Mouse (Mus musculus) forebrain, embryonic 12.5 days (tissue): Measurements from ENCODE around the gene Schip1. TPM values are rescaled to one million over a fixed set of nuclear protein-coding genes. Genes with fewer than 3 reads are reported as not detected.

Experiments used
- ATAC-seq: fragments of 200-750 bp; cut with Nextera tagmentation; 2 replicates; pipeline ENCODE4 v1.8.0; 2017; ENCODE audit warnings: moderate TSS enrichment; ENCODE audit not compliant: low FRiP score
- H3K27ac ChIP-seq: fragments of 300-500 bp; sonication (generic); 2 replicates; pipeline ENCODE4 v1.5.1; 2016; ENCODE audit warnings: mild to moderate bottlenecking
- H3K27me3 ChIP-seq: fragments of 300-500 bp; sonication (generic); 2 replicates; pipeline ENCODE4 v1.6.1; 2016; ENCODE audit warnings: mild to moderate bottlenecking
- H3K36me3 ChIP-seq: fragments of 300-500 bp; sonication (generic); replicated peaks from 2 replicates; pipeline ENCODE4 v1.6.1; 2016; ENCODE audit warnings: mild to moderate bottlenecking
- H3K4me1 ChIP-seq: fragments of 300-500 bp; sonication (generic); 2 replicates; pipeline ENCODE4 v1.6.1; 2016
- H3K4me2 ChIP-seq: fragments of 300-500 bp; sonication (generic); 2 replicates; pipeline ENCODE4 v1.6.1; 2016; ENCODE audit warnings: mild to moderate bottlenecking, moderate library complexity
- H3K4me3 ChIP-seq: fragments of 300-500 bp; sonication (generic); replicated peaks from 2 replicates; pipeline ENCODE4 v1.5.1; 2016; ENCODE audit warnings: mild to moderate bottlenecking
- H3K9ac ChIP-seq: fragments of 300-500 bp; sonication (generic); 2 replicates; pipeline ENCODE4 v1.6.1; 2016; ENCODE audit warnings: mild to moderate bottlenecking
- H3K9me3 ChIP-seq: fragments of 300-500 bp; sonication (generic); 2 replicates; pipeline ENCODE4 v1.6.1; 2016
- WGBS: fragments of 180-500 bp; shearing (Covaris S2); methylation state at CpG from one replicate; pipeline ENCODE4 v1.1.7; 2016; 5-methylcytosine and 5-hydroxymethylcytosine counted together
- polyA plus RNA-seq: library from polyadenylated mRNA; unstranded; fragments of >200 nt; fragmentation: Nextera tagmentation; extraction: Ambion mirVana; gene quantifications from 2 replicates; pipeline ENCODE4 v1.2.1, GENCODE M21; 2016

Gene Schip1
- polyA plus RNA-seq, 1 experiment from 2014 or later, result 88.1 TPM

- no peak for ATAC-seq
- no peak overlapping the region for H3K4me3 ChIP-seq
- peaks cover 9% of the 10 kb centered on the region for H3K4me1 ChIP-seq
- no peaks in the 10 kb centered on the region for H3K27me3 ChIP-seq
- no peak overlapping the region for H3K9ac ChIP-seq
- 9% methylated on average over 7 of the region's 7 CpGs for WGBS
- no peak overlapping the region for H3K27ac ChIP-seq
- no peaks in the 10 kb centered on the region for H3K9me3 ChIP-seq
- no peak overlapping the region for H3K4me2 ChIP-seq
- no peaks in the 10 kb centered on the region for H3K36me3 ChIP-seq
These were observed 573.4 kb downstream of the Schip1 start for GRCm38 (mm10) chr3:68637960-68638359.

GRCm38 (mm10) chr3:68638703-68639102, 574.1 kb downstream of the Schip1 start:
- Histone ChIP-seq H3K36me3 (no peaks in the 10 kb centered on the region), H3K27me3 (no peaks in the 10 kb centered on the region), H3K9me3 (no peaks in the 10 kb centered on the region), H3K4me3 (no peak overlapping the region), H3K27ac (no peak overlapping the region), H3K4me1 (peaks cover 9% of the 10 kb centered on the region), H3K9ac (no peak overlapping the region), H3K4me2 (no peak overlapping the region)
- ATAC-seq, result no peak
- WGBS, result 69% methylated on average over 1 of the region's 1 CpGs

DNA sequence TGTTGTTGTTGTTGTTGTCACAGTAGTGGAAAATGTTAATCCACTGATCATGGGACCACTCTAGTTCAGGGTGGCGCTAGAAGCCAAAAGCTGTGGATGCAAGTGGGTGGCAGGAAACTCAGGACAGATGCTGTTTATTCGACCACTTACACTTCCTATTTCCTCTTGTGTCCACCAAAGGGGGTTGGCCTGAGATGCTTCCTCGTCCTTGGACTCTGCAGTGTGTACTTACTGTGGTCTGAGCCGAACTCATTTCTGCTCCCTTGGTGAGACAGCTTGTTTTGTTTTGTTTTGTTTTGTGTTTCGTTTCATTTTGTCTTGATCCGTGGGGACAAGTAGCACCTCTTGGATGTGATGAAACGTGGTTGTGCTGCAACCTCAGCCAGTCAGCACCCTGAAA, 578.3 kb downstream of the Schip1 start:
- Histone ChIP-seq H3K9me3 (no peaks in the 10 kb centered on the region), H3K36me3 (no peaks in the 10 kb centered on the region), H3K27ac (no peak overlapping the region), H3K27me3 (no peaks in the 10 kb centered on the region), H3K4me2 (no peak overlapping the region), H3K4me1 (peaks cover 4% of the 10 kb centered on the region), H3K9ac (no peak overlapping the region), H3K4me3 (no peak overlapping the region)
- 89% methylated on average over 7 of the region's 7 CpGs for WGBS
- ATAC-seq, result no peak

GRCm38 (mm10) chr3:68646387-68647130, 582.0 kb downstream of the Schip1 start:
- Histone ChIP-seq H3K9ac (no peak overlapping the region), H3K4me3 (no peak overlapping the region), H3K27me3 (no peaks in the 10 kb centered on the region), H3K9me3 (no peaks in the 10 kb centered on the region), H3K4me1 (no peaks in the 10 kb centered on the region), H3K4me2 (no peak overlapping the region), H3K27ac (no peak overlapping the region), H3K36me3 (no peaks in the 10 kb centered on the region)
- no peak for ATAC-seq
- WGBS, result 87% methylated on average over 6 of the region's 6 CpGs

DNA sequence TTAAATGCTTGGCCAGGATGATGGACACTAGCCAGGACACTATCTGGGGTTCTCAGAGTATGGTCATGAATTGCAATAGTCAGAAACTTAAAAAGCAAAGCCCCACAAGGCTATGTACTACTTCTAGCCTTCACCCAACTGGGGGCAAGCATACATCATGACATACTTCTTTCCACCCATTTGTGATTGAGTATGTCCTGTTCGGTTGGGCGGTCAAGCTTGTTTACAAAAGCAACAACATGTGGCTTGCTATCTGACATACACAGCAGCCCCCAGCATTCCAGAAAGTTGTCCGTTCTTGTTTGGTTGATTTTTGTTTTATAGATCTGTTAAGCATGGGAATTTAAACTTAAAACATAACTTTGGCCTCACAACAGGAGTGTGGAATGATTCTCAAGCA, 582.7 kb downstream of the Schip1 start:
- H3K27me3 ChIP-seq, result no peaks in the 10 kb centered on the region
- H3K9ac ChIP-seq, result no peak overlapping the region
- ATAC-seq, result no peak
- no peak overlapping the region for H3K4me2 ChIP-seq
- H3K4me3 ChIP-seq, result no peak overlapping the region
- H3K36me3 ChIP-seq, result no peaks in the 10 kb centered on the region
- WGBS, result 93% methylated on average over 3 of the region's 3 CpGs
- no peaks in the 10 kb centered on the region for H3K4me1 ChIP-seq
- H3K27ac ChIP-seq, result no peak overlapping the region
- H3K9me3 ChIP-seq, result no peaks in the 10 kb centered on the region

DNA sequence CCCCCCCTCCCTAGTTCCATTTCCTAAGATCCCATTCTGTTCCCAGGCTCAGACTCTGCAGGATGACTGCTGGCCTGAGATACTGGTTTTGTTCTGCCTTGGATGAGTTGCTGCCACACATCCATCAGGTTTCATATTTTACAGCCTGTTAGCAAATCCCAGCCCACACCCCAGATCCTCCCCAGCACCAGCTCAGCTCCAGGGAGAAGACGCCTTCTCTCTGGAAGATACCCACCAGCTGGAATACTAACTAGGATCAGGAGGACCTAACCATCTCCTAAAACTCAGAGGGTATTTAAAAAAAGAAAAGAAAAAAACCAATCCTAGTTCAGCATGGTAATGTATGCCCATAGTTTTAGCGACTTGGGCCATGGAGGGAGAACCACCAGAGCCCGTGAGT, 585.6 kb downstream of the Schip1 start:
- Histone ChIP-seq H3K27ac (no peak overlapping the region), H3K36me3 (no peaks in the 10 kb centered on the region), H3K4me2 (no peak overlapping the region), H3K9me3 (no peaks in the 10 kb centered on the region), H3K4me1 (no peaks in the 10 kb centered on the region), H3K4me3 (no peak overlapping the region), H3K27me3 (no peaks in the 10 kb centered on the region), H3K9ac (no peak overlapping the region)
- WGBS, result 96% methylated on average over 3 of the region's 3 CpGs
- no peak for ATAC-seq

- no peaks in the 10 kb centered on the region for H3K27me3 ChIP-seq
- no peaks in the 10 kb centered on the region for H3K9me3 ChIP-seq
- no peak overlapping the region for H3K9ac ChIP-seq
- 88% methylated on average over 4 of the region's 4 CpGs for WGBS
- H3K4me2 ChIP-seq, result no peak overlapping the region
- H3K4me1 ChIP-seq, result no peaks in the 10 kb centered on the region
- H3K36me3 ChIP-seq, result no peaks in the 10 kb centered on the region
- no peak for ATAC-seq
- no peak overlapping the region for H3K4me3 ChIP-seq
- H3K27ac ChIP-seq, result no peak overlapping the region
These were observed 592.2 kb downstream of the Schip1 start for GRCm38 (mm10) chr3:68656607-68657352.

DNA sequence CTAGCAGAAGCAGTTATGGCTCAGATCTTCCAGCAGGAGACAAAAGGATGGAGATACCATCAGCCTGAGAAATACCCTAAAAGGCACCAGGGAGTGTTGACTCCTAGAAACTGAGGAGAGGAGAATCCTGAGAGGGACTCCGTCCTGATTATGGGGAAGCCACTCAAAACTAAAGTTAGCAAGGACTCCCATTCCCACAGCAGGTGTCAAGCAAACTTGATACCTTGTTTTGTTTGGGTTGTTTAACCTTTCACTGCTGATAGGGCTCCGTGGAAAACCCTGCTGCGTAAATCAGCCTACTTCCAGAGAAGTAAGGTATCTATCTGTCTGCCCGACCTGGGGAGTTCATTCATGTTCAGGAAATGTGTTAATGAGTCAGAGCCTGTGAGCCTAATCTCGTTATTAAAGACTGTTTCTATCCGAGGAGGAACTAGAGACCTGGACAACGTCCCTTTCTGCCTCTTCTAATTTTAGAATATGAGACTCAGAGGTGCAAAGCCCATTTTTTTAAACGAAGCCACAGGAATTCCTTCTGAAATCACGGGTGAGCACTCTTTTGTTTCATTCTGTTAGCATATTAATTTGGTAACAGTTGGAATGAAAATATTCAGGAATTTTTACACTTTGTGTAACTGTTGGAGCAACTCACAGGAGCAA, 593.1 kb downstream of the Schip1 start:
- no peak for ATAC-seq
- no peaks in the 10 kb centered on the region for H3K27me3 ChIP-seq
- H3K27ac ChIP-seq, result no peak overlapping the region
- H3K9me3 ChIP-seq, result no peaks in the 10 kb centered on the region
- 37% methylated on average over 9 of the region's 9 CpGs for WGBS
- no peak overlapping the region for H3K4me2 ChIP-seq
- no peak overlapping the region for H3K9ac ChIP-seq
- no peak overlapping the region for H3K4me3 ChIP-seq
- H3K36me3 ChIP-seq, result no peaks in the 10 kb centered on the region
- no peaks in the 10 kb centered on the region for H3K4me1 ChIP-seq

GRCm38 (mm10) chr3:68659996-68660395, 595.4 kb downstream of the Schip1 start:
- no peak for ATAC-seq
- no peaks in the 10 kb centered on the region for H3K9me3 ChIP-seq

DNA sequence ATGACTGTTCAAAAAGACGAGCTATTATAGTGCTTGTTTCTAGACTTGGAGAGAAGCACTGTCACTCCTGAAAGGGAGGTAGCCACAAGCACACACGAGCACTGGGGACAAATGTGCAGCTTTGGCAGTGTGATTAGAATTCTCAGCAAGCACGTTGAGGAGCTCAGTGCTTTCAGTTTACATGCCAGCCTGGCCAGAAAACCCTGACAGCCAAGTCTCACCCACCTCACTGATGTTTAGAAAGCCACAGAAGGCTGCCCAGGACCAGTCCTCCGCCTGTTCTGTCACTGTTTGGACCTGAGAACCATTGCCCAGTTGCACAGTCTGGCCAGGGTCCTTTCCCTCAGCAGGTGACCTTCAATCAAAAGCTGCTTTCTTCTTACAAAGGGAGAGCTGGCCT, 595.9 kb downstream of the Schip1 start:
- Histone ChIP-seq H3K27me3 (no peaks in the 10 kb centered on the region), H3K9me3 (no peaks in the 10 kb centered on the region), H3K27ac (no peak overlapping the region), H3K36me3 (no peaks in the 10 kb centered on the region), H3K4me2 (no peak overlapping the region), H3K4me3 (no peak overlapping the region), H3K9ac (no peak overlapping the region), H3K4me1 (no peaks in the 10 kb centered on the region)
- WGBS, result 71% methylated on average over 4 of the region's 4 CpGs
- no peak for ATAC-seq

More at GRCm38 (mm10) chr3:68659996-68660395, 595.4 kb downstream of the Schip1 start:
- 93% methylated on average over 6 of the region's 6 CpGs for WGBS
- H3K4me2 ChIP-seq, result no peak overlapping the region
- no peak overlapping the region for H3K9ac ChIP-seq
- no peaks in the 10 kb centered on the region for H3K36me3 ChIP-seq
- no peak overlapping the region for H3K4me3 ChIP-seq
- H3K4me1 ChIP-seq, result no peaks in the 10 kb centered on the region
- no peaks in the 10 kb centered on the region for H3K27me3 ChIP-seq
- H3K27ac ChIP-seq, result no peak overlapping the region

GRCm38 (mm10) chr3:68662386-68662785, 597.8 kb downstream of the Schip1 start:
- H3K9me3 ChIP-seq, result no peaks in the 10 kb centered on the region
- 89% methylated on average over 5 of the region's 5 CpGs for WGBS
- no peak overlapping the region for H3K4me3 ChIP-seq
- no peaks in the 10 kb centered on the region for H3K36me3 ChIP-seq
- no peak overlapping the region for H3K9ac ChIP-seq
- no peaks in the 10 kb centered on the region for H3K27me3 ChIP-seq
- H3K27ac ChIP-seq, result no peak overlapping the region
- H3K4me1 ChIP-seq, result no peaks in the 10 kb centered on the region
- ATAC-seq, result no peak
- H3K4me2 ChIP-seq, result no peak overlapping the region

GRCm38 (mm10) chr3:68664337-68664736, 599.7 kb downstream of the Schip1 start:
- no peak overlapping the region for H3K4me2 ChIP-seq
- H3K4me1 ChIP-seq, result no peaks in the 10 kb centered on the region
- no peaks in the 10 kb centered on the region for H3K27me3 ChIP-seq
- no peaks in the 10 kb centered on the region for H3K9me3 ChIP-seq
- no peak overlapping the region for H3K4me3 ChIP-seq
- WGBS, result 79% methylated on average over 6 of the region's 6 CpGs
- H3K36me3 ChIP-seq, result no peaks in the 10 kb centered on the region
- no peak for ATAC-seq
- H3K27ac ChIP-seq, result no peak overlapping the region
- H3K9ac ChIP-seq, result no peak overlapping the region
